Mouse (Mus musculus): ENCODE measurements around the gene Gm48552. TPM values are rescaled to one million over a fixed set of nuclear protein-coding genes. Genes with fewer than 3 reads are reported as not detected.

Gm48552 gene
- polyA plus RNA-seq, 1 experiment from 2014 or later: 1.2 TPM

DNA sequence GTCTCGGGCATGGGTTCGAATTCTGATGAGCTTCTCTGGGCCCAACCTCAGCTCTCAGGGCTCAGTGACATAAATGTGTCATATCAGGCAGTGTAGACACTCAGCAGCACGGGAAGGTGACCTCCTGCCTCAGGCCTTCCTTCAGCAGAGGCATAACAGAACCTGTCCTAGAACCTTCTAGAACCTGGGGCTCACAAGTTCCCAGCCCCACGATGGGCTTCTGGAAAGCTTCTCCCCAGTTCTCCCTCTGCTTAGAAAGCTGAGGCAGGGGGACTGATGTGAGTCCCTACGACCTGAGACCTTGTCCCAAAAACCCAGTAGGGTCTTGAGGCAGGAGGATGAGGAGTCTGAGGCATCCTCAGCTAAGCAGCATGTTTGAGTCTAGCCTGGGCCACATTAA, 26.3 kb downstream of the Gm48552 start:
- 74% methylated on average over 5 of the region's 5 CpGs for WGBS (ENCODE audit: insufficient replicate concordance)
- Histone ChIP-seq H3K9me3 (replicated peaks; ENCODE audit: control insufficient read depth, low read length) (no peaks in the 10 kb centered on the region), H3K27me3 (ENCODE audit: control insufficient read depth, insufficient read depth, low read length) (peaks cover 3% of the 10 kb centered on the region; the same call in 1 of the 2 replicates), H3K4me1 (ENCODE audit: control insufficient read depth, insufficient read depth, low read length) (peaks cover 89% of the 10 kb centered on the region), H3K4me2 (no peak overlapping the region), H3K36me3 (ENCODE audit: control insufficient read depth, insufficient read depth, low read length) (no peaks in the 10 kb centered on the region), H3K4me3 (ENCODE audit: low read depth, low read length) (no peak overlapping the region), H3K27ac (ENCODE audit: low read depth, low read length) (no peak overlapping the region), H3K9ac (ENCODE audit: low read depth, low read length) (no peak overlapping the region; the same call in 1 of the 2 replicates)
- ATAC-seq (replicated peaks; ENCODE audit: insufficient number of reproducible peaks, low FRiP score, low TSS enrichment): no peak

DNA sequence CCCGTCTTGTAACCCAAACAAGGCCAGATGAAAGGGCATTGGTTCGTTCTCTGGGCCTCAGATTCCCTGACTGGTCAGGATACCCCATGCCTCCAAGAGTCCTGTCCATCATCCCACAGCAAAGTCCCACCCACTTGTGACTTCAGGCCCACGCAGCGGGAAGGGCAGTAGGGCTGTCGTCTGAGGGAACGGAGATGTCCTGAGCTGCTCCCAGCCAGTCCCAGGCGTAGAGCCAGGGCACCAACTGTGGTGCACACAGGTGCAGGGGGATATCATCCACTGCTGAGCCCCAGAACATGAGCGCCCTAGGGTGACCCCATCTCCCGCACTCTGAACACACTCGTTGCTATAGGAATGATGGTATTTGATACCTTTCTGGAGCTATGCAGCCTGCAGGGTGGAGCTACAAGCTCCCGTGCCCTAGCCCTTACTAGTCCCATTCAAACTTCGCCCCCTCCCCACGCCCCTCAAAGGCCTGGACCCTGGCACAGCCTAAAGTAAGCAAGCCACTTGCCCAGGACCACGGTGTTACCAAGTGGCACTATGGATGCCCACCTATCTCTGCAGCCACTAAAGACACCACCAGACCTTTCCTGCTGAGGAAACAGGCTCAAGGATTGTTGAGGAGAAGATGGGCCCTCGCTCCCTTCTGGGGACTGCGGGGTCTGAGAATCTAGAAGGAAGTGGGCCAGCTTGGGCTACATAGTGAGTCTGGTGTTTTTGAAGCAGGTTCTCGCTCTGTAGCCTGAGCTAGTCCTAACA, 26.9 kb downstream of the Gm48552 start:
- H3K27ac ChIP-seq (ENCODE audit: low read depth, low read length): no peak overlapping the region
- WGBS (ENCODE audit: insufficient replicate concordance): 65% methylated on average over 17 of the region's 17 CpGs
- peak overlapping the region; percentile 12; the same call in 1 of the 2 replicates for H3K9ac ChIP-seq (ENCODE audit: low read depth, low read length)
- H3K4me1 ChIP-seq (ENCODE audit: control insufficient read depth, insufficient read depth, low read length): peaks cover 83% of the 10 kb centered on the region
- no peak overlapping the region for H3K4me2 ChIP-seq
- no peaks in the 10 kb centered on the region for H3K9me3 ChIP-seq (replicated peaks; ENCODE audit: control insufficient read depth, low read length)
- peaks cover 5% of the 10 kb centered on the region; the same call in 1 of the 2 replicates for H3K27me3 ChIP-seq (ENCODE audit: control insufficient read depth, insufficient read depth, low read length)
- no peaks in the 10 kb centered on the region for H3K36me3 ChIP-seq (ENCODE audit: control insufficient read depth, insufficient read depth, low read length)
- no peak for ATAC-seq (replicated peaks; ENCODE audit: insufficient number of reproducible peaks, low FRiP score, low TSS enrichment)
- no peak overlapping the region for H3K4me3 ChIP-seq (ENCODE audit: low read depth, low read length)

GRCm38 (mm10) chr10:81416581-81417226, 27.9 kb downstream of the Gm48552 start:
- H3K9ac ChIP-seq (ENCODE audit: low read depth, low read length): peak overlapping the region; percentile 63
- H3K4me2 ChIP-seq: peak overlapping the region; percentile 84
- no peaks in the 10 kb centered on the region for H3K36me3 ChIP-seq (ENCODE audit: control insufficient read depth, insufficient read depth, low read length)
- H3K9me3 ChIP-seq (replicated peaks; ENCODE audit: control insufficient read depth, low read length): no peaks in the 10 kb centered on the region
- peak; percentile 36; the same call in 1 of the 2 replicates for ATAC-seq (replicated peaks; ENCODE audit: insufficient number of reproducible peaks, low FRiP score, low TSS enrichment)
- peak overlapping the region; percentile 35; the same call in 1 of the 2 replicates for H3K27ac ChIP-seq (ENCODE audit: low read depth, low read length)
- H3K4me3 ChIP-seq (ENCODE audit: low read depth, low read length): peak overlapping the region; percentile 37
- peaks cover 7% of the 10 kb centered on the region; the same call in 1 of the 2 replicates for H3K27me3 ChIP-seq (ENCODE audit: control insufficient read depth, insufficient read depth, low read length)
- WGBS (ENCODE audit: insufficient replicate concordance): 1% methylated on average over 17 of the region's 26 CpGs
- peaks cover 73% of the 10 kb centered on the region for H3K4me1 ChIP-seq (ENCODE audit: control insufficient read depth, insufficient read depth, low read length)

- H3K27ac ChIP-seq (ENCODE audit: low read depth, low read length): no peak overlapping the region; the same call in 1 of the 2 replicates
- 45% methylated on average over 12 of the region's 12 CpGs for WGBS (ENCODE audit: insufficient replicate concordance)
- H3K36me3 ChIP-seq (ENCODE audit: control insufficient read depth, insufficient read depth, low read length): no peaks in the 10 kb centered on the region
- H3K4me2 ChIP-seq: peak overlapping the region; percentile 84
- no peaks in the 10 kb centered on the region for H3K9me3 ChIP-seq (replicated peaks; ENCODE audit: control insufficient read depth, low read length)
- peaks cover 7% of the 10 kb centered on the region; the same call in 1 of the 2 replicates for H3K27me3 ChIP-seq (ENCODE audit: control insufficient read depth, insufficient read depth, low read length)
- no peak for ATAC-seq (replicated peaks; ENCODE audit: insufficient number of reproducible peaks, low FRiP score, low TSS enrichment)
- peak overlapping the region; percentile 37 for H3K4me3 ChIP-seq (ENCODE audit: low read depth, low read length)
- H3K4me1 ChIP-seq (ENCODE audit: control insufficient read depth, insufficient read depth, low read length): peaks cover 65% of the 10 kb centered on the region
- H3K9ac ChIP-seq (ENCODE audit: low read depth, low read length): peak overlapping the region; percentile 63
These were observed 28.7 kb downstream of the Gm48552 start for GRCm38 (mm10) chr10:81417227-81418215.

- no peak overlapping the region for H3K4me2 ChIP-seq
- H3K4me1 ChIP-seq (ENCODE audit: control insufficient read depth, insufficient read depth, low read length): peaks cover 56% of the 10 kb centered on the region
- H3K27me3 ChIP-seq (ENCODE audit: control insufficient read depth, insufficient read depth, low read length): peaks cover 7% of the 10 kb centered on the region; the same call in 1 of the 2 replicates
- WGBS (ENCODE audit: insufficient replicate concordance): 49% methylated on average over 11 of the region's 11 CpGs
- H3K9ac ChIP-seq (ENCODE audit: low read depth, low read length): 0 out of 2 replicates have a peak overlapping the region, but pooled peaks have one; percentile 22
- H3K4me3 ChIP-seq (ENCODE audit: low read depth, low read length): no peak overlapping the region
- H3K27ac ChIP-seq (ENCODE audit: low read depth, low read length): no peak overlapping the region
- H3K36me3 ChIP-seq (ENCODE audit: control insufficient read depth, insufficient read depth, low read length): no peaks in the 10 kb centered on the region
- no peaks in the 10 kb centered on the region for H3K9me3 ChIP-seq (replicated peaks; ENCODE audit: control insufficient read depth, low read length)
- no peak for ATAC-seq (replicated peaks; ENCODE audit: insufficient number of reproducible peaks, low FRiP score, low TSS enrichment)
These were observed 29.6 kb downstream of the Gm48552 start for GRCm38 (mm10) chr10:81418216-81419070.

- 84% methylated on average over 10 of the region's 10 CpGs for WGBS (ENCODE audit: insufficient replicate concordance)
- no peaks in the 10 kb centered on the region for H3K9me3 ChIP-seq (replicated peaks; ENCODE audit: control insufficient read depth, low read length)
- no peak overlapping the region for H3K4me3 ChIP-seq (ENCODE audit: low read depth, low read length)
- H3K36me3 ChIP-seq (ENCODE audit: control insufficient read depth, insufficient read depth, low read length): no peaks in the 10 kb centered on the region
- no peak overlapping the region for H3K4me2 ChIP-seq
- H3K9ac ChIP-seq (ENCODE audit: low read depth, low read length): 0 out of 2 replicates have a peak overlapping the region, but pooled peaks have one; percentile 22
- peaks cover 7% of the 10 kb centered on the region; the same call in 1 of the 2 replicates for H3K27me3 ChIP-seq (ENCODE audit: control insufficient read depth, insufficient read depth, low read length)
- no peak for ATAC-seq (replicated peaks; ENCODE audit: insufficient number of reproducible peaks, low FRiP score, low TSS enrichment)
- H3K4me1 ChIP-seq (ENCODE audit: control insufficient read depth, insufficient read depth, low read length): peaks cover 51% of the 10 kb centered on the region
- H3K27ac ChIP-seq (ENCODE audit: low read depth, low read length): no peak overlapping the region
These were observed 30.5 kb downstream of the Gm48552 start for GRCm38 (mm10) chr10:81419111-81419928.

DNA sequence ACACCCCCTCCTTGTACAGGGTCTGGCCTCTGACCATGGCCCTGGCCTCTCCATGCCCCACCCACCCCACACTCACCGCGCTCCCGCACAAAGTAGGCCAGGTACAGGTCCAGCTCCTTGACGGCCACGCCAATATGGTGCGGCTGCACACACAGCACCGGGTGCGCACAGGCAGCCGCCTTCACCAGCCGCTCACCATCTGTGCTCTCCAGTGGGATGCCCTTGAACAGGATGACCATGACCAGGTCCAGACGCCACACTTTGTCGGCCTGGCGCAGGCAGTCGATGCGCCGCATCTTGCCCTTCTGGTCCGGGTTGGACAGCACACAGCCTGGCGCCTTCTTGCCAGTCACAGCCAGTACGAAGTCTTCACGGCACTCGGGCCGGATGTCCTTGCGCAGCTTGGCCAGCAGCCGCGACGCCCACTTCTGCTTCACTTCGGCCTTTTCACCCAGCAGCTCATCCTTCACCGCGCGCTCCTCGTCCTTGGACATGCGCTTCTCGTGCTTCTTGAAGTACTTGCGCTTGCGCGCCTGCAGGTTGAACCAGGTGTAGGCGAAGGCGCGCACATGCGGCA, 31.5 kb downstream of the Gm48552 start:
- no peak overlapping the region for H3K4me2 ChIP-seq
- no peak overlapping the region for H3K4me3 ChIP-seq (ENCODE audit: low read depth, low read length)
- peaks cover 46% of the 10 kb centered on the region for H3K4me1 ChIP-seq (ENCODE audit: control insufficient read depth, insufficient read depth, low read length)
- H3K9me3 ChIP-seq (replicated peaks; ENCODE audit: control insufficient read depth, low read length): no peaks in the 10 kb centered on the region
- 77% methylated on average over 40 of the region's 40 CpGs for WGBS (ENCODE audit: insufficient replicate concordance)
- H3K27me3 ChIP-seq (ENCODE audit: control insufficient read depth, insufficient read depth, low read length): peaks cover 9% of the 10 kb centered on the region
- H3K27ac ChIP-seq (ENCODE audit: low read depth, low read length): no peak overlapping the region
- H3K9ac ChIP-seq (ENCODE audit: low read depth, low read length): no peak overlapping the region
- no peak for ATAC-seq (replicated peaks; ENCODE audit: insufficient number of reproducible peaks, low FRiP score, low TSS enrichment)
- H3K36me3 ChIP-seq (ENCODE audit: control insufficient read depth, insufficient read depth, low read length): no peaks in the 10 kb centered on the region
